Mouse (Mus musculus): ENCODE data around the gene 1500009C09Rik. TPM values are rescaled to one million over a fixed set of nuclear protein-coding genes. Genes with fewer than 3 reads are reported as not detected.

Gene 1500009C09Rik
- total RNA-seq, 2 experiments from 2014 or later = 98.3 to 115 TPM

Other genes starting within 250 kb of the 1500009C09Rik start
- gene Desi1, start 218.5 kb upstream of the 1500009C09Rik start, total RNA-seq (2021) = 100 to 1,000 TPM; 111 to 116 TPM
- gene Snu13, start 204.8 kb upstream of the 1500009C09Rik start, total RNA-seq (2021) = 100 to 1,000 TPM; 107 to 110 TPM
- gene 4930407I10Rik, start 193.2 kb upstream of the 1500009C09Rik start, total RNA-seq (2021) = not detected
- gene Mei1, start 182.4 kb upstream of the 1500009C09Rik start, total RNA-seq (2021) = under 1 TPM; 0.17 to 0.30 TPM
- gene Ccdc134, start 124.5 kb upstream of the 1500009C09Rik start, total RNA-seq (2021) = 10 to 100 TPM; 11.5 to 15.3 TPM
- gene Srebf2, start 105.2 kb upstream of the 1500009C09Rik start, total RNA-seq (2021) = 100 to 1,000 TPM; 156 to 167 TPM
- under 1 TPM; 0.72 to 0.76 TPM for gene Shisa8, start 39.6 kb upstream of the 1500009C09Rik start, total RNA-seq (2021)
- under 1 TPM; 0.30 to 0.62 TPM for gene Tnfrsf13c, start 28.0 kb upstream of the 1500009C09Rik start, total RNA-seq (2021)
- gene Cenpm, start 7.6 kb upstream of the 1500009C09Rik start, total RNA-seq (2021) = 1 to 10 TPM; 2.7 to 4.0 TPM
- gene Sept3, start 22.5 kb downstream of the 1500009C09Rik start, total RNA-seq (2021) = 100 to 1,000 TPM; 608 to 622 TPM
- not detected for gene Wbp2nl, start 46.6 kb downstream of the 1500009C09Rik start, total RNA-seq (2021)
- gene Naga, start 86.5 kb downstream of the 1500009C09Rik start, total RNA-seq (2021) = 10 to 100 TPM; 32.8 to 38.9 TPM
- gene Pheta2, start 86.5 kb downstream of the 1500009C09Rik start, total RNA-seq (2021) = under 1 TPM; 0.27 to 0.40 TPM
- gene Smdt1, start 86.6 kb downstream of the 1500009C09Rik start, total RNA-seq (2021) = 100 to 1,000 TPM; 138 to 139 TPM
- gene Ndufa6, start 101.9 kb downstream of the 1500009C09Rik start, total RNA-seq (2021) = 100 to 1,000 TPM; 203 to 209 TPM
- gene Cyp2d22, start 127.9 kb downstream of the 1500009C09Rik start, total RNA-seq (2021) = 10 to 100 TPM; 40.9 to 47.4 TPM
- gene Cyp2d11, start 141.6 kb downstream of the 1500009C09Rik start, total RNA-seq (2021) = not detected
- gene Cyp2d10, start 154.8 kb downstream of the 1500009C09Rik start, total RNA-seq (2021) = not detected
- not detected for gene Cyp2d9, start 181.0 kb downstream of the 1500009C09Rik start, total RNA-seq (2021)

Measured in layer of hippocampus, postnatal 36 days (tissue).